Mouse (Mus musculus) kidney, embryonic 16.5 days (tissue): ENCODE data around the gene Scyl2. TPM values are rescaled to one million over a fixed set of nuclear protein-coding genes. Genes with fewer than 3 reads are reported as not detected.

Source experiments
- ATAC-seq: fragments of 200-750 bp; cut with Nextera tagmentation; 2 replicates; pipeline ENCODE4 v1.8.0; 2017; ENCODE audit warnings: moderate TSS enrichment; ENCODE audit not compliant: low FRiP score, low TSS enrichment
- H3K27ac ChIP-seq: fragments of 300-500 bp; sonication (generic); 2 replicates; pipeline ENCODE4 v1.5.1; 2014; ENCODE audit warnings: low read length
- H3K27me3 ChIP-seq: fragments of 300-500 bp; sonication (generic); 2 replicates; pipeline ENCODE4 v1.6.1; 2014; ENCODE audit warnings: low read length, control low read depth, mixed read lengths; ENCODE audit not compliant: insufficient read depth
- H3K36me3 ChIP-seq: fragments of 300-500 bp; sonication (generic); 2 replicates; pipeline ENCODE4 v1.6.1; 2014; ENCODE audit warnings: low read length, control low read depth, mixed read lengths; ENCODE audit not compliant: insufficient read depth
- H3K4me1 ChIP-seq: fragments of 300-500 bp; sonication (generic); 2 replicates; pipeline ENCODE4 v1.6.1; 2014; ENCODE audit warnings: low read length, control low read depth, mixed read lengths; ENCODE audit not compliant: insufficient read depth
- H3K4me2 ChIP-seq: fragments of 300-500 bp; sonication (generic); replicated peaks from 2 replicates; pipeline ENCODE4 v1.6.1; 2014; ENCODE audit warnings: low read depth, low read length
- H3K4me3 ChIP-seq: fragments of 300-500 bp; sonication (generic); 2 replicates; pipeline ENCODE4 v1.5.1; 2014; ENCODE audit warnings: mild to moderate bottlenecking, low read length
- H3K9ac ChIP-seq: fragments of 300-500 bp; sonication (generic); replicated peaks from 2 replicates; pipeline ENCODE4 v1.6.1; 2014; ENCODE audit warnings: low read length
- H3K9me3 ChIP-seq: fragments of 300-500 bp; sonication (generic); 2 replicates; pipeline ENCODE4 v1.6.1; 2016; ENCODE audit warnings: low read length, control low read depth
- WGBS: fragments of 180-500 bp; shearing (Covaris S2); extraction: QIAGEN DNeasy Blood & Tissue Kit; methylation state at CpG from one replicate; pipeline ENCODE4 v1.1.7; 2014; 5-methylcytosine and 5-hydroxymethylcytosine counted together
- polyA plus RNA-seq: library from polyadenylated mRNA; unstranded; fragments of >200 nt; fragmentation: Nextera tagmentation; extraction: Ambion mirVana; gene quantifications from 2 replicates; pipeline ENCODE4 v1.2.1, GENCODE M21; 2015

Scyl2 gene
- polyA plus RNA-seq, result 7.0 and 7.6 TPM in 2 replicates

DNA sequence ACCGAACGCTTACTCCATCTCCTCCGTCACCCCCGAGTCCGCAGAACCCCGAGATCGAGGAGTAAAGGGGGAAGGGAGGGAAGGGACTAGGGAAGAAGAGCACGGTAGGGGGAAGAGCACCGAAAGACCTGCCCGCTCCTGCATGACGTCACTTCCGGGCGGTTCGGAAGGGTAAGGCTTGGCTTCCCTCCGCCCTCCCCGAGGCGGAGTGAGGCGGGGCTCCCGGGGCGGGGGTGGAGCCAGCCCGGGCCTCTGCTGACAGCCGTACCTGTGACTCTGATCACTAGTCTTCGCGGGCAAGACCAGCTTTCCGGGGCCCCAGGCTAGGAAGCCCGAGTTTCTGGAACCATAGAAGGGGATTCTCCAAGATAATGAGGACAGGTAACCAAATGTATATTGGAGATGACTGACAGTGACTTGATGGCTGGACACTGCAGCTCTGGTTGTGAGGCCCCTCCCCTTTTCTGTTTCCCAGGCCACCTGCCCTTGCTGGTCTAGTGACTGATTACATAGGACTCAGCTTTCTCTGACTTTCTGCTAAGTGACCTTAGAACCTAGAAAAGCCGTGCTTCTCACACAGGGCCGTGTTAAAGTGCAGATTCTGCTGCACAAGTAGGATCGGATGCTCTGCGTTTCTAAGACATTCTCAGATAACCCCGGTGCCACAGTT, at the start of gene Scyl2:
TSS of gene Scyl2 (minus strand) at position 147 of the 670 bp plus-strand sequence.
- Histone ChIP-seq H3K9ac (peak within 1 kb of the TSS; percentile 91), H3K4me2 (peak within 1 kb of the TSS; percentile 82), H3K27me3 (no peaks in the 10 kb centered on the region), H3K4me3 (peak within 1 kb of the TSS; percentile 99), H3K4me1 (peaks cover 8% of the 10 kb centered on the region), H3K27ac (peak within 1 kb of the TSS; percentile 79), H3K9me3 (no peaks in the 10 kb centered on the region), H3K36me3 (0 out of 2 replicates have a peak, but pooled peaks cover 4% of the 10 kb centered on the region)
- ATAC-seq, result peak; percentile 98
- WGBS, result 2% methylated on average over 31 of the region's 31 CpGs

DNA sequence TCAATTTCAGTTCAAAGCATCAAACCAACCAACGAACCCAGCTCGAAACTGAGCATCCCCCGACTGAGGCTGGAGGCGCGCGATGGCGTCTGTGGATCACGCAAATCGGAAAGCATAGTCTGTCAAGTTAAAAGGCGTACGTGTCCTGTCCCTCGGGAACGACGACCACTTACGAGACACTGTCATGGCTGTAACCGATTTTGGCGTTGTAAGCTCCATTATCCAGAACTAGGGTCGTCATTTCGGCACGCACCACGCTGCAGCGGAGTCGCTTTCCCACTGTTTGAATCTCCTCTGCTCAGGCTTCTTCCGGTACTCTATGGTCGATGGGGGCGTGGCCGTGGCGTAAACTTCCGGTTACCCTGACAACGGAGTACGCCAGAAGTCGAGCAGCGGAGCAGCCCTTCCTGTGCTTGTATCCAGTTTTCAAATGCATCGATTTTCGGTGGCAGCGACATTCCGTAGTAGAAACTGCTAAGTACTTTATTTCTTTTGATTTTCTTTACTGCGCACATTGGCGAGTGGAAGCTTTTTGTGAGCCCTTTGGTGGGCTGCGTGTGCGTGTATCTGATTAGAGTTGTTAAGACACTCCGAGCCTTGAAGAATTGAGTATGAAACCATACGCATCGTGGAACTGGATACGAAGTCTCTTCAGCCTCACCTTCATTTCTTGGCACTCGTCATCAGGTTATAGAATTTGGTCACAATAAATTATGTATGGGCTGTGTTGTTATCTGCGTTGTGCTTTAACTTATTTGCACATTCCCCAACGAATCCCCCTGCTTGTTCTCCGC, 46.1 kb upstream of the Scyl2 start, which contains the start of gene Actr6:
TSS of gene Actr6 (minus strand) at position 295 of the 794 bp plus-strand sequence.
- WGBS, result under 1% methylated on average over 49 of the region's 49 CpGs
- Histone ChIP-seq H3K4me3 (peak within 1 kb of the TSS; percentile 77), H3K4me1 (peaks cover 9% of the 10 kb centered on the region), H3K9ac (peak within 1 kb of the TSS; percentile 58), H3K27ac (peak within 1 kb of the TSS; percentile 31; the same call in 1 of the 2 replicates), H3K9me3 (no peaks in the 10 kb centered on the region), H3K4me2 (peak within 1 kb of the TSS; percentile 85), H3K27me3 (no peaks in the 10 kb centered on the region; the same call in 1 of the 2 replicates), H3K36me3 (no peaks in the 10 kb centered on the region)
- ATAC-seq, result peak; percentile 99

DNA sequence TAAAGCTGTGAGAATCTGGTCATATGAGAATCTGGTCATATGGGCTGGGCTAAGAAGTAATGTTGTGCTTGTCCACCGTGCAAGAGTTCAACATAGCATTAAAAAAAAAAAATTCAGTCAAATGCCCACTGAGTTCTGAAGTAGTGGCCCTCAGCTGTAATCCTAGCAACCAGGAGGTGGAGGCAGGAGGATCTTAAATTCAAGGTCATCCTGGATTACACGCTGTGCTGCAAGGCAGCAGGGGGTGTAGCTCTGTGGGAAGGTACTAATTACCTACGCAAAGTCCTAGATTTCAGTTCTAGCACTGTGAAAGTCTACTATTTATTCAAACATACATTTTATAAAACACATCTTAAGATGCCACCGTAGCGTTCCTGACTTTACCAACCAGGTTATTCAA, 45.3 kb upstream of the Scyl2 start:
- no peak overlapping the region for H3K27ac ChIP-seq
- no peak for ATAC-seq
- H3K4me1 ChIP-seq, result peaks cover 9% of the 10 kb centered on the region
- H3K9ac ChIP-seq, result peak overlapping the region; percentile 58
- no peaks in the 10 kb centered on the region for H3K9me3 ChIP-seq
- H3K27me3 ChIP-seq, result no peaks in the 10 kb centered on the region; the same call in 1 of the 2 replicates
- H3K4me3 ChIP-seq, result peak overlapping the region; percentile 77
- no peaks in the 10 kb centered on the region for H3K36me3 ChIP-seq
- peak overlapping the region; percentile 85 for H3K4me2 ChIP-seq
- 17% methylated on average over 5 of the region's 5 CpGs for WGBS

DNA sequence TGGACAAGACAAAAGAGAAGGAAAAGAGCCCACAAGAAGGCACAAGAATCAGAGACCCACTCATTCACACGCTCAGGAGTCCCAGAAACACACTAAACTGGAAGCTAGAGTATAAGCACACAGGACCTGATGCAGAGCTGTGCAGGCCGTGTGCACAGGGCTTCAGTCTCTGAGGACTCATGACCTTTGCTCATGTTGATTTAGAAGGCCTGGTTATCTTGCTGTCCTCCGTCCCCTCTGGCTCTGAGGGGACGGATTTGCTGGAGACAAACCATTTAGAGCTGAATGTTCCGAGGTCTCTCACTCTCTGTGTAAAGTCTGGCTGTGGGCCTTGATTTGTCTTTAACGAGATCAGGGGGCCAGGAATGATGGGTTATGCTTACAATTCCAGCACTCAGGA, 44.3 kb upstream of the Scyl2 start:
- no peak for ATAC-seq
- no peak overlapping the region for H3K4me3 ChIP-seq
- WGBS, result 86% methylated on average over 6 of the region's 6 CpGs
- no peaks in the 10 kb centered on the region; the same call in 1 of the 2 replicates for H3K27me3 ChIP-seq
- H3K4me1 ChIP-seq, result peaks cover 9% of the 10 kb centered on the region
- H3K9me3 ChIP-seq, result no peaks in the 10 kb centered on the region
- H3K4me2 ChIP-seq, result no peak overlapping the region
- H3K27ac ChIP-seq, result no peak overlapping the region
- no peak overlapping the region for H3K9ac ChIP-seq
- 0 out of 2 replicates have a peak, but pooled peaks cover 4% of the 10 kb centered on the region for H3K36me3 ChIP-seq

DNA sequence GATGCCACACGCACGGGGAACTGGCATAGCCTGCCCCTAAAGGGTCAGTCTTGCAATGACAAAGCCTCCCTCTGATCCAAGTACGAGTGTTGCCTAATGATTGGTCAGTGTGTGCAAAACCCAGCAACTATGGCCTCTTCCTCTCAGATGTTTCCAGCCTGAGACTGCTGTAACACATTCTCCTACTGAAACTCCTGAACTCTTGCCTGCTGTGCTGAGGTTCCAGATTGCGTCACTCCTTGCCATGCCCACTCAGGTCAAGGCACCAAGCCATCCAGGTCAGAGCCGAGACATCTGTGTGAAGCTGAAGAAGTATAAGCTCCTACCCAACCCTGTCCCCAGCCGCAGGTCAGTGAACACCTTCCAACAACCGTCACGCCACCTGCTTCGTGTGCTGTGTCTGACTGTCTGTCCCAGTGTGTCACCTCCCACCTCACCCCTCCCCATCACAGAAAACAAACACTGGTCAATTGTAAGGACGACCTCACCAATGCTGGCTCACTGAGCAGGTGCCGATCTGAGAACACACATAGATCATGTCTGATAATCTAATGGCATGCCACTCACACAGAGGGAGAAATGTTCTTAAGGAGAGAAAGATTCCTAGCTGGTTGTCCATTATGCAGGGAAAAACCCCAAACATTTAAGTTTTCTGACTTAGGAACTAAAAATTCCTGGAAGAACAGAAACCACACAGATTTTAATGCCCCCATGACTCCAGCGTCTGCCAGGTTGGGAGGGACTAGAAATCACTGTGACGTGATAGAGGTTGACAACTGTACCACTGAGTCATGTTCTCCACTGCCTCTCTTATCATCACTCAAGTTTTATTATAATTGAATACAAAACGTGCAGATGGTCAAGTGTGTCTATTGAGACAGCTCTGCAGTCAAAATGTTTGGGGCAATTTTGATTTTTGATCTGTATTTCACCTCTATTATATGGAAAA, 36.4 kb upstream of the Scyl2 start:
- ATAC-seq, result no peak
- Histone ChIP-seq H3K27ac (no peak overlapping the region), H3K4me2 (no peak overlapping the region), H3K36me3 (peaks cover 29% of the 10 kb centered on the region), H3K9me3 (no peaks in the 10 kb centered on the region), H3K4me1 (no peaks in the 10 kb centered on the region), H3K27me3 (no peaks in the 10 kb centered on the region), H3K4me3 (no peak overlapping the region), H3K9ac (no peak overlapping the region)
- WGBS, result 77% methylated on average over 14 of the region's 14 CpGs

DNA sequence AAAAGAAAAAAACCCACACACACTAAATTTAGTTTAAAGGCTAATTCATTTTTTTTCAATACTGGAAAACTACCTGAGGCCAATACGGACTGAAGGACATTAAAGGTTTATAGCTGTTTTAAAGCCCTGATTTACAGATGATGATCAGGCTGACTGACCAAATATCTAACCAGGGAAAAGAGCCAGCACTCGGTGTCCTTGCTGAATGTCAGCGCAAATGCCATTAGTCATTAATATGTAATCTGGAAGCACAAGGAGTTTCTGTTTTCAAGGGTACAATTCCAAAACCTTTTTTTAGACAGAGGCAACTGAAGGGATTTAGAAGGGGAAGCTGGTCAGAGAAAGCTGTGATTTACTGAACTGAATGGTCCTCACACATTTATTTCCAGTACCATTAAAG, 34.7 kb upstream of the Scyl2 start:
- Histone ChIP-seq H3K27me3 (no peaks in the 10 kb centered on the region), H3K9ac (no peak overlapping the region), H3K4me1 (no peaks in the 10 kb centered on the region), H3K4me3 (no peak overlapping the region), H3K4me2 (no peak overlapping the region), H3K9me3 (no peaks in the 10 kb centered on the region), H3K36me3 (peaks cover 28% of the 10 kb centered on the region), H3K27ac (no peak overlapping the region)
- 63% methylated on average over 3 of the region's 3 CpGs for WGBS
- no peak for ATAC-seq

DNA sequence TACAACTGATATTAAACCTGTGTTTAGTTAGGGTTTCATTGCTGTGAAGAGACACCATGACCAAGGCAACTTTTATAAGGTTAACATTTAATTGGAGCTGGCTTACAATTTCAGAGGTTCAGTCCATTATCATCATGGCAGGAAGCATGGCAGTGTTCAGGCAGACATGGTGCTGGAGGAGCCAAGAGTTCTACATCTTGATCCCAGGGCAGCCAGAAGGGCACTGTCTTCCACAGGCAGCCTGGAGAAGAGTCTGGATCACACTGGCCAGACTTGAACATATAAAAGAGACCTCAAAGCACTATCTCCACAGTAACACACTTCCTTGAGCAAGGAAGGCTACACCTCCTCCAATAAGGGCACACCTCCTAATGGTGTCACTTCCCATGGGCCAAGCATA, 34.2 kb upstream of the Scyl2 start:
- H3K36me3 ChIP-seq, result peaks cover 31% of the 10 kb centered on the region
- H3K4me3 ChIP-seq, result no peak overlapping the region
- no peaks in the 10 kb centered on the region for H3K27me3 ChIP-seq
- no peak overlapping the region for H3K4me2 ChIP-seq
- H3K9ac ChIP-seq, result no peak overlapping the region
- no peaks in the 10 kb centered on the region for H3K4me1 ChIP-seq
- ATAC-seq, result no peak
- H3K27ac ChIP-seq, result peak overlapping the region; percentile 9; the same call in 1 of the 2 replicates
- no peaks in the 10 kb centered on the region for H3K9me3 ChIP-seq

DNA sequence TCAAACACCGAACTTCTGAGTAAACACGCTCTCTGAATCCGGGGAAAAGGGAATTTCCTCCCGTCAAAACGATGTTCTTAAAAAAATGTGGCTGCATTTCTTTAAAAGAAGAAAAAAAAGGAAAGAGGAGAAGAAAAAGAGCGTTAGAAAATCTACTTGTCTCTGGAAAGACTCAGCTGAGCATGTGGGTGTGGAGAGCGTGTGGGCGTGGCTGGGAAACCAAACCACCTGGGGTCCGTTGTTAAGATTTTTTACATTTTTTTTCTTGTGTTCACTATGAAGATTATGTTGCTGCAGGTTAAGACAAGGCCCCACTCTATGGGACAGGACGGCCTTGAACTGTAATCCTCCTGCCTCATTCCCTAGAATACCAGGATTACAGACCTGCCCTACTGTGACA, 28.8 kb upstream of the Scyl2 start:
- no peak overlapping the region for H3K4me3 ChIP-seq
- WGBS, result 84% methylated on average over 10 of the region's 10 CpGs
- no peaks in the 10 kb centered on the region for H3K9me3 ChIP-seq
- H3K9ac ChIP-seq, result no peak overlapping the region
- peaks cover 35% of the 10 kb centered on the region for H3K36me3 ChIP-seq
- no peak overlapping the region for H3K27ac ChIP-seq
- no peak for ATAC-seq
- H3K27me3 ChIP-seq, result no peaks in the 10 kb centered on the region
- no peaks in the 10 kb centered on the region for H3K4me1 ChIP-seq
- no peak overlapping the region for H3K4me2 ChIP-seq

DNA sequence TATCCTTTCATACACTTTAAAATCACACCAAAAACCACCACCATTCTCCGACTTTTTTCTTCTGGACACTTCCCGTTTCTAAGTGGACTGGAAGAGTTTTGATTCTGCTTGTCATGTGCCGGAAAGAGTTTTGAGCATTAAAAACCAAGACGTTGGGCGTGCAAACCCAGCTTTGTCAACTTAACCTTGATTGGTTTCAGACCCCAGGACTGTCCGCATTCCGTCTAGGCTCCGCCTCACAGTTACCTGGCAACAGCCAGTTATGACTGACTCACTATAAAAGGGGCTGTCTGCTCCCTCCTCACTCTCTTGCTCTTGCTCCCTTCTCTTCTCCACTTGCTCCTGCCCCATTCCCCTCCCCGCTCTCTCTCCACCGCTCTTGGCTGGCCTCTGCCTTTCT, 22.6 kb upstream of the Scyl2 start:
- Histone ChIP-seq H3K36me3 (peaks cover 21% of the 10 kb centered on the region), H3K27me3 (no peaks in the 10 kb centered on the region), H3K4me2 (peak overlapping the region; percentile 35), H3K4me3 (no peak overlapping the region), H3K4me1 (no peaks in the 10 kb centered on the region), H3K9me3 (no peaks in the 10 kb centered on the region), H3K9ac (no peak overlapping the region), H3K27ac (no peak overlapping the region)
- peak; percentile 71; the same call in 1 of the 2 replicates for ATAC-seq
- 35% methylated on average over 10 of the region's 10 CpGs for WGBS
